Mouse (Mus musculus) WW6 (cell line): ENCODE data around the gene B430305J03Rik.

Source experiments
- DNase-seq: peaks from one replicate; pipeline ENCODE4 v3.0.0-alpha.2; 2013; ENCODE audit warnings: low read depth, low spot score

B430305J03Rik gene

GRCm38 (mm10) chr3:61349433-61349832, 16.3 kb downstream of the B430305J03Rik start:
- no peak for DNase-seq

GRCm38 (mm10) chr3:61348036-61348614, 17.6 kb downstream of the B430305J03Rik start:
- DNase-seq: no peak

- no peak for DNase-seq
Observed at GRCm38 (mm10) chr3:61345636-61346035, 20.1 kb downstream of the B430305J03Rik start.

- no peak for DNase-seq
Observed at GRCm38 (mm10) chr3:61344031-61344430, 21.7 kb downstream of the B430305J03Rik start.

GRCm38 (mm10) chr3:61340321-61340720, 25.4 kb downstream of the B430305J03Rik start:
- no peak for DNase-seq

GRCm38 (mm10) chr3:61337230-61337629, 28.5 kb downstream of the B430305J03Rik start:
- no peak for DNase-seq

- DNase-seq: no peak
Observed at GRCm38 (mm10) chr3:61336205-61336604, 29.5 kb downstream of the B430305J03Rik start.

GRCm38 (mm10) chr3:61321632-61322031, 44.1 kb downstream of the B430305J03Rik start:
- DNase-seq: no peak

GRCm38 (mm10) chr3:61320031-61320430, 45.7 kb downstream of the B430305J03Rik start:
- DNase-seq: no peak

- DNase-seq: no peak
Observed at GRCm38 (mm10) chr3:61315002-61315401, 50.7 kb downstream of the B430305J03Rik start.
